Mouse (Mus musculus) erythroblast, embryonic 14.5 days (primary cell): ENCODE data around the gene Kif26b.

ENCODE experiments used
- GATA1 ChIP-seq: IDR thresholded peaks from 2 replicates; pipeline ENCODE4 v1.6.1; 2012; ENCODE audit warnings: low read length, inconsistent platforms, mixed read lengths
- TAL1 ChIP-seq: IDR thresholded peaks from 3 replicates; pipeline ENCODE4 v1.6.1; 2012; ENCODE audit warnings: low read length, inconsistent platforms, mixed read lengths

DNA sequence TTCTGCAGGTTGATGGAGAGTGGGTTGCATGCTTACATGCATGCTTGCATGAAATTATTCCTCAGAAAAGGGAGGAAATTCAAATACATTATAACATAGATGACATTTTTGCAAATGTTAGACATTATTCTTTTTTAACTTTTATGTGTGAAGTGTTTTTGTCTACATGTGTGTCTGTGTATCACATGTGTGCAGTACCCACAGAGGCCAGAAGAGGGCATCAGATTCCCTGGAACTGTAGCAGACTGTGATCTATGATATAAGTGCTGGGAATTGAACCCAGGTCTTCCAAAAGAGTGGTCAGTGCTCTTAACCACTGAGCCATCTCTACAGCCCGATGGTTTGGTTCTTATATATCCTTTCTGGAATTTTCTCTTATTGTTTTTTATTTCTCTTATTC lies 31.1 kb downstream of the Kif26b start:
- TF ChIP-seq GATA1 (no peak), TAL1 (no peak)
